Mouse (Mus musculus): ENCODE results near the gene Sgk1. TPM values are rescaled to one million over a fixed set of nuclear protein-coding genes. Genes with fewer than 3 reads are reported as not detected.

Sgk1 gene
- total RNA-seq, 2 experiments from 2014 or later = 97.7 to 103 TPM

DNA sequence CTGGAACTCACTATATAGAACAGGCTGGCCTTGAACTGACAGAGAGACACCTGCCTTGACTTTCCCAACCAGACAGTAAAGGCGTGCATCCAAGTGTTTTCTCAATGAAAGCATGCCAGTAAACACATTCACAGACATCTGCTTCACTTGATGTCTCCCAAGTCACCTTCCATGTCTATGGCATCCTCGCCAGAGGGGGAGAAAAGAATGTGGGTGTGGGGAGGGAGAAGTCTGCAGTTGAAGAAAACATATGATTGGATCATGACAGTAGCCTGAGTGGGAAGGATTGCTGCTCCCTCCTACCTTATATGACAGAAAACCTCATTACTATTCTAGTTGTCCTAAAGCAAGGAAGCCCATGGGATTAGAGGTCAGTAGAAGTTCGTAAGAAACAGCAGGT, 50.8 kb downstream of the Sgk1 start:
- TF ChIP-seq CTCF (conservative IDR thresholded peaks at IDR 0.05) = no peak

DNA sequence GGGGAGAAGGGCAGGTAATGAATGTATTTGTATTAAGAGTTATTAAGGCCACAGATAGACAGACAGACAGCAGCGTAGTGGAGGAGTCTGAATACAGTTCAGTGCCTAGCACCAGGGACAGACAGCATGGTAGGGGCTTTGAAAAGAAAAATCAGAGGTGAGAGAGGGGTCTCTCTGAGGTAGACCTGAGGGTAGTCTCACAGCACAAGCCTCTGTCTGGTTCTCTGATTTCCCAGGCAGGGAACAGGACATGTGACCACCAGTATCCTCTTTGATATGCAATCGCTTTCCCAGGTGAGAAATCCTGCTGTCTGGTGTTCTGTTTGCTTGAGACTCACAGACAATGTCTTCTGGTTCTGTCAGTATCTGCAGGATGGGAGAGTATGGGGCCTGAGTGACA, 52.8 kb downstream of the Sgk1 start:
- H3K27ac ChIP-seq = no peak overlapping the region
- DNase-seq (ENCODE audit: low spot score in 2 of 2) = no peak
- no peak for TF ChIP-seq CTCF (conservative IDR thresholded peaks at IDR 0.05)

More for the DNA sequence above, 50.8 kb downstream of the Sgk1 start:
- no peak overlapping the region for H3K4me3 ChIP-seq
- 0 out of 2 replicates have a peak overlapping the region, but pooled peaks have one; percentile 3 for H3K27ac ChIP-seq
- no peak for DNase-seq (ENCODE audit: low spot score in 2 of 2)

DNA sequence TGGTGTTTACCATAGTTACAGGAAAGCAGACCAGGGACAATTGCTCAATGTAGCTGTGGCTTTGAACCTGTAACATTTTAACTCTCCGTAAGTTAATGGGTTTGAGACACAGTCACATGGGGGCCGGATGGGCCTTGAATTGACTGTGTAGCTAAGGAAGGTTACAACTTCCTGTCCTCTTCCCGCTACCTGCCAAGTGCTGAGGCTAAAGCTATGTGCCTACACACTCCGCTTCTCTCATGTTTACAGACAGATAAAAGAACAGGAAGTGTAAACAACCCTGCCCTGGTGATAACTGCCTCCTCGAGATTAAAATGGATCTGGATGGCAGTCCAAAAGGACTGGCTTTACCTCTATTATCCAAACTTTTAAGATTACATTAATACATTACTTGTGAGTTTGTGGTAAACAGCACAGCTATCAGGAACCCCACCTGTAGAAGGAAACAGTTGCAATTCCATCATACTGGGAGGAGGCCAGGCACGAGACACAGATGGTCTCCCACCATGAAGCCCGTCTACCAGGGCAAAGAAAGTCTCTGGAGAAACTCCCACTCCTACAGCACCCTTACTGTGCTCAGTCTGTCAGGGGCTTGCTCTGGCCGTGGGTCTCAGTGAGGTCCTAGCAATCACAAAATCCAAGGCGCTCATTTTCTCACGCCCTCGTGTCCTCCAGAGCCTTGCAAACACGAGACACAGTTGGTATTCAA, 54.7 kb downstream of the Sgk1 start:
- peak overlapping the region; percentile 9; the same call in 1 of the 2 replicates for H3K4me3 ChIP-seq
- no peak for TF ChIP-seq CTCF (conservative IDR thresholded peaks at IDR 0.05)
- DNase-seq (ENCODE audit: low spot score in 2 of 2) = no peak
- no peak overlapping the region for H3K27ac ChIP-seq

More for the DNA sequence above, 52.8 kb downstream of the Sgk1 start:
- H3K4me3 ChIP-seq = no peak overlapping the region

DNA sequence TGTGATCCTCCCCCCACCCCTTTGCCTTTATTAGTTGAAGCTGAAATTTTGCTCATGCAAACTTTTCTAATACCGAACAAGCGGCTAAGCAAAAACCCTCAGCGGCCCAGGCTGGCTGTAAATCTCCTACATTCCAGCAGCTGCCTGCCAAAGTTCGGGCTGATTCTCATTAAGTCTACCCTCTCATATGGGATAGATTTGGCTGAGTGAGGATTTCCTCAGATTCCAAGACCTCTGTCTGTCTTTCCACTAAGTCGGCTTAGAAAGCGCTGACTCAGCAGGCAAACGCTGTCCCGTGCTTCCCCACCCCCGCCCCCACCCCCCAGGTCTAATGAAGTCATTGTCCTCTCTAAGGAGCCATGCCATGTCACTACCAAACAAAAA, 55.2 kb downstream of the Sgk1 start:
- DNase-seq (ENCODE audit: low spot score in 2 of 2) = no peak
- no peak for TF ChIP-seq CTCF (conservative IDR thresholded peaks at IDR 0.05)
- H3K4me3 ChIP-seq = peak overlapping the region; percentile 9; the same call in 1 of the 2 replicates

DNA sequence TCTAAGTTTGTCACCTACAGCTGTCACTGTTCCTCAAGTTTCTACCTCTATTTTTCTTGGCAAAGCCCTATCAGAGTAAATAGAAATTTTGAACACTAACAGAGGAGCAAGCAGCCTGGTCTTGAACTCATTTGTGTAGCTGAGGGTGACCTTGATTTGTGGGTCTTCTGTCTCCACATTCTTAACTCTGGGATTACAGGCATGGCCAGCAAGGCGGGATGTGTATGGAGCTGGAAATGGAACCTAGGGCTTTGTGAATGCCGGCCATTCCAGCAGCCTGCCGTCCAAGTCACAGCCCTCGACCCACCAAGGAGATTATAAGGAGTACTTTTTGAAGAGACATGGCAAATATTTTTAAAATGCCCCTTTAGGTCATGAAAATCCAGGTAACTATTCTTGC, 56.2 kb downstream of the Sgk1 start:
- TF ChIP-seq CTCF (conservative IDR thresholded peaks at IDR 0.05) = no peak

More for the DNA sequence above, 55.2 kb downstream of the Sgk1 start:
- no peak overlapping the region for H3K27ac ChIP-seq

DNA sequence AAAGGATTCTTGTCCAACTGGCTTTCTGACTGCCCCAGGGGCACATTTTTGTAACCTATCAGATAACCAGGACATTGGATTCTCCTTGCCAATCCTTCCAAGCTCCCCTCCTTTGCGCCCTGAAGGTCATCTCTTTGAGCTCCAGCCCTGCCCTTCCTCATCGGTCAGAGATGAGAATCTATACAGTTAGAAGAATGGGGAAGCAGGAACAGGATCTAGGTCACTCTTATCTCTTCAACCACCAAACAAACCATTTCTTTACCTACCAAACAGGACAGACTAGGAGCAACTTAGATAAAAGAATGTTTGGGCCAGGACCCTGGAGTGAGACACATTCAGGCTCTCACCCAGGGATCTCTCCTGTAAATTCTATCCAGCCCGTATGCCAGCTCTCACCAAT, 59.3 kb downstream of the Sgk1 start:
- no peak for DNase-seq (ENCODE audit: low spot score in 2 of 2)
- no peak overlapping the region for H3K4me3 ChIP-seq
- H3K27ac ChIP-seq = no peak overlapping the region
- no peak for TF ChIP-seq CTCF (conservative IDR thresholded peaks at IDR 0.05)

More for the DNA sequence above, 56.2 kb downstream of the Sgk1 start:
- no peak for DNase-seq (ENCODE audit: low spot score in 2 of 2)
- Histone ChIP-seq H3K27ac (no peak overlapping the region), H3K4me3 (no peak overlapping the region)

DNA sequence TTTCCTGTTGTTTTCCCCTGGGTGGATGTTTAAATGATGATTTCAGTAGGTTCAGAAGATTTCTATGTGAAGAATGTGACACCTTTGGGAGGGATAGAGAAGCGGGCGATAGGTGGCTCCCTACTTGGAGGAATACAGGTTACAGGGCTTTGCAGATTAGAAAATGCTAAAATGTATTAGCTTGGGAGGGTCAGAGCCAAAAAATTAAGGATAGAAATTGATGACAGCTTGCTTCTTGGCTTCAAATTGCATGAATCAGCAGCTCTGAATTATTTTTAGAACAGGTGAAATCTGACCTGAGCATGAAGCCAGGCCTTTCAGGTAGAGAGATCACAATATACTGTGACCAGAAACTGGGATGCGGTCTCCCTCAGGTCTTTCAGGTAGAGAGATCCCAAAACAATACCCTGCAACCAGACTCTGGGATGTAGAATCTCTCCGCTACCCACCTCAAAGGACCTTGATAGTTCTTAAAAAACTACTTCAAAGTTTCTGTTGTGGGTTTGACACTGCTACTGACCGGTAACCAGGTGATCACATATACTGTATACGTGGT, 61.2 kb downstream of the Sgk1 start:
- no peak for TF ChIP-seq CTCF (conservative IDR thresholded peaks at IDR 0.05)
- H3K27ac ChIP-seq = no peak overlapping the region
- DNase-seq (ENCODE audit: low spot score in 2 of 2) = no peak

DNA sequence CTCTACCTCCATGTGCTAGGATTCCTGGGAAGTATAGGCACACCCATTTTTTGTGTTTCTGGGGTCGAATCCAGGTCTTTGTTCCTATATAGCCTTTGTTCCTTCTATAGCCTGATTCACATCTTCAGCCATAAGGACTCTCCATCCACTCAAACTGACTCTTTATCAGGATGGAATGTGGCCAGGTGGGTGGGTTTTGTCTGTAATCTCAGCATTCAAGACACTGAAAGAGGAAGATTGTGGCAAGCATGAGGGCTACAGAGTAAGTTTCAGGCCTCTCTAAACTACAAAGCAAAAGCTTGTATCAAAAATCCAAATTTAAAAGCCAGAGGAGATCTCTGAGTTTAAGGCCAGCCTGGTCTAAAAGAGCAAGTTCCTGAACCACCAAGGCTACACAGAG, 63.2 kb downstream of the Sgk1 start:
- no peak overlapping the region for H3K4me3 ChIP-seq
- DNase-seq (ENCODE audit: low spot score in 2 of 2) = no peak
- TF ChIP-seq CTCF (conservative IDR thresholded peaks at IDR 0.05) = no peak
- H3K27ac ChIP-seq = no peak overlapping the region

More for the DNA sequence above, 61.2 kb downstream of the Sgk1 start:
- no peak overlapping the region for H3K4me3 ChIP-seq

DNA sequence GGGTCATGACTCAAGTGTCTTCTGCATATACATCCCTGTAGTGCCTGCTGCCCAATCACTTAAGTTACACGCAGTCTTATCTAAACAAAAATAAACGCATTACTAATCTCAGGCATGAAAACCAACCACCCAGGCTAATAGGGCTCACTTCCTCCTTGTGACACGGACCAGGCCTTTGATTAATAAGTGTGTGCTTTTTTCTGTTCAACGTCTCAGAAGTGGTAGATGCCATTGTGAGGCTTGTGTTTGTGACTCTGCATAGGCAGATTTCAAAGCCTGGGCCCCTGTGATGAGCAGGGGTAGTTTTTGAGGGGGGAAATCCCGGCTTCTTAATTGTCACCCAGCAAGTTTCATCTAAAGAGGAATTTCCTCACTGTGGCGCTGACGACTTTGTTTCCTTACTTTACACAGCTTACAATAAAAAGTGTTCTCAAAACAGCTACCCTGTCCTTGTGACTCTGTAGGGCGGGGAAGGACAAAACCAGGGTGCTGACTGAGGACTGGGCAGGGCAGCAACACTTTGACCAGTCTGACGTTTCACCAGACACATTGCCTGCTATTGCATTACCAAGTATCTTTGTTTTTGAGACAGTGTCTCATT, 64.9 kb downstream of the Sgk1 start:
- no peak for DNase-seq (ENCODE audit: low spot score in 2 of 2)
- no peak overlapping the region for H3K4me3 ChIP-seq
- no peak for TF ChIP-seq CTCF (conservative IDR thresholded peaks at IDR 0.05)
- no peak overlapping the region for H3K27ac ChIP-seq

DNA sequence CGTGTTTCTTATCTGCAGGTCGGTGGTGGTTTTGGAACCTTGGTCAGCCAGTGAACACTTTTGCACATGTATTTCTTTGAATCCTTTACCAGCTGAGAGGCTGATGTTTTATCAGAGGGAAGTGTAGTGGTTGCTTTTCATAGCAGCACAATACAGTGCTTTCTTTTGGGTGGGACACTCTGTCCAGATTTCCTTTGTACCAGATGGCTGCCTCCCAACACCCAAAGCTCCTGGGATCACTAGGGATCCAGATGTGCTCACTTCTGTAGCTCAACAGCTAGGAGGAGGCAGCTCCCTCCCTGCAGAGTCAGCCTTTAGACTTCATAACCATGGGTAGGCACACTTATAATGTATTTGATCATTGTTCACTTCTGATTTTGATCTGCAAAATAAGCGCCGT, 70.5 kb downstream of the Sgk1 start:
- no peak for DNase-seq (ENCODE audit: low spot score in 2 of 2)
- Histone ChIP-seq H3K27ac (no peak overlapping the region), H3K4me3 (no peak overlapping the region)
- no peak for TF ChIP-seq CTCF (conservative IDR thresholded peaks at IDR 0.05)

DNA sequence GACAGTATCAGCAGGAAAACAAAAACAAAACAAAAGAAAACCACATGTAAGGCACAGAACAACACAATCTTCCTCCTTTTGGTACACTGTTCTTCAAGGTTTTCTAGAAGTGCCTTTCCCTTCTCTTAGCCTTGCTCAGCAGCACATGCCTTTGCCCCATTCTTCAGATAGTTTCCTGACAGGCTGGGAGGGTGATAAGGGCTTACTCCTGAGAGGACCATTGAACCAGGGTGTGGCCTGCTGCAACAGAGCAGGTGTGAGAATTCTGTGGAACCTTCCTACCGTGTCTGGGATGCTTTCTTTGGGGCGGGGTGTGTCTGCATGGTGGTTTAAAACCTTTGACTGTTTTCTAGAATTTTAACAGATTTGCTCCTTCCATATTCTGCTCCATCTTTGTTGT, 79.1 kb downstream of the Sgk1 start:
- no peak for DNase-seq (ENCODE audit: low spot score in 2 of 2)
- no peak overlapping the region for H3K4me3 ChIP-seq
- TF ChIP-seq CTCF (conservative IDR thresholded peaks at IDR 0.05) = no peak
- H3K27ac ChIP-seq = no peak overlapping the region

DNA sequence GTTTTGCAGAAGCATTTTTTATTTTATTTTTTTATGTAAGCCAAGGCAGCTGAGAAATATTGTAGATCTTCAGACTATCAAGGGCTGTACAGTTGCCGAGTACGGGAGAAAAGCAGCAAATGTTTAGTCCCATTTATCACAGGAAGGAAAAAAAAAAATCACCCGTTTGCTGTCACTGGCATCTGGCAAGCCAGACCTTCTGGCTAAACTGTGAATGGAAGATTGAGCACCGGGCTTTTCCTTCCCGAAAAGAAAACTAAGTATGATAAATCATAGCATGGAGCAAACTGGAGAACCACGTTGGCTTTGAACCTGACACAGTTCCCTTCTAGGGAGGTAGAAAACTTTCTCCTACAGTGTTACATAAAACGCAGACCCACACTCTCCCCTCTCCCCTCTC, 81.0 kb downstream of the Sgk1 start:
- peak; percentile 22 to 47 for DNase-seq (ENCODE audit: low spot score in 2 of 2)
- no peak for TF ChIP-seq CTCF (conservative IDR thresholded peaks at IDR 0.05)
- no peak overlapping the region for H3K27ac ChIP-seq
- no peak overlapping the region; the same call in 1 of the 2 replicates for H3K4me3 ChIP-seq

DNA sequence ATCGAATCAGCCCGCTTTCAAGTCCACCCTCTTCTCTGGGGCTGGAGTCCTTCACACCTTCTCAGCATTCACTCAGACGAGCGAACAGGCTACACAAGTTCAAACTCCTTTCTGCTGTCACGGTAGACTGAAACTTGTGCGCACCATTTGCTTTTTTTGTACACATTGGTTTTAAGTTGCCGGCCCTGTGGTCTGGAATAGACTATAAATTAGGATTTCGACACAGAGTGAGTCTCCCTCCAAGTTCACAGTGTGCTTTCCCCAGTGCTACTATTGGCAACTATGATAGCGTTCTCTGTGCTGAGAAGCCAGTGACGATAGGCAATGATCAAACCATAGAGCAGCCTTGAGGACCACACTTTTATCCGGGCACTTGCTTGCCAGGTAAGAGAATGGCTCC, 91.7 kb downstream of the Sgk1 start:
- Histone ChIP-seq H3K27ac (no peak overlapping the region), H3K4me3 (no peak overlapping the region)
- no peak for DNase-seq (ENCODE audit: low spot score in 2 of 2)
- no peak for TF ChIP-seq CTCF (conservative IDR thresholded peaks at IDR 0.05)

DNA sequence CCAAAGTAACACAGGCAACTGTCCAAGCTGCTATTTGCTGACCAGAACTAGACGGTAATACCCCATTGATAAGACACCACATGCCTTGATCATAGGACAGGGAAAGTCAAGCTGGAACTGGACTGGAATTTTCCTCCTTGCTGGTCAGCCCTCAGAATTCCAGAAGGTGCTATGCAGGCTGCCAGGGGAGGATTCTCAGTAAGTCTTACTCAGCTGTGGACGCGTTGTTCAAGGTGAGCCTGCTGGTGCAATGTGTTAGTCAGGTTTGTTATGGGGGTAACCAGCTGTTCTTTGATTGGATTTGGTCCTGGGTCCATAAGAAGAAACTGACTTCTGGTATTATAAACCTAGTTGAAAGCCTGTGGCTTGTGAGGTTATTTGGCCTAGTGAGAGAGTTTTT, 92.8 kb downstream of the Sgk1 start:
- no peak for DNase-seq (ENCODE audit: low spot score in 2 of 2)
- TF ChIP-seq CTCF (conservative IDR thresholded peaks at IDR 0.05) = no peak
- no peak overlapping the region for H3K4me3 ChIP-seq
- H3K27ac ChIP-seq = no peak overlapping the region

All from layer of hippocampus, adult 2 months (tissue).